Mouse (Mus musculus): ENCODE measurements around the gene Ccdc97.

Ccdc97 gene

DNA sequence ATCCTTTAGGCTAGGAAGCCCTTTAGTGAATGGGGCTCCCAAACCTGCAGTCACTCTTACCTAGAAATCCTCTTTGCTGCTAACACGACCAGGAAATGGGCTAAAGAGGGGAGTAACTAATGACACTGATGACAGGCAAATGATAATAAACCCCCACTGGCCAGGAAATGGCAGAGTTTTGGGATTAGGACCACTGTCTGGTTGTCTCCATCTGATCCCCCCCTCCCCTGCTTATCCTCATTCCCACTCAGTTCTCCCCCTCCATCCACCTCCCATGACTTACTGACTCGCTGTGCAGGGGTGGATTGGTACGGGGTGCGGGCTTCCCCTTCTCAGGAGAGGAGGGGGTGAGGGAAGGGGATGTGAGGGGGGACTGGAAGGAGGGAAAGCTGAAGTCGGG lies 28.8 kb downstream of the Ccdc97 start:
- in situ Hi-C loops (cut with MboI; ENCODE audit: low sequenced_read_pairs), result no loop called here

DNA sequence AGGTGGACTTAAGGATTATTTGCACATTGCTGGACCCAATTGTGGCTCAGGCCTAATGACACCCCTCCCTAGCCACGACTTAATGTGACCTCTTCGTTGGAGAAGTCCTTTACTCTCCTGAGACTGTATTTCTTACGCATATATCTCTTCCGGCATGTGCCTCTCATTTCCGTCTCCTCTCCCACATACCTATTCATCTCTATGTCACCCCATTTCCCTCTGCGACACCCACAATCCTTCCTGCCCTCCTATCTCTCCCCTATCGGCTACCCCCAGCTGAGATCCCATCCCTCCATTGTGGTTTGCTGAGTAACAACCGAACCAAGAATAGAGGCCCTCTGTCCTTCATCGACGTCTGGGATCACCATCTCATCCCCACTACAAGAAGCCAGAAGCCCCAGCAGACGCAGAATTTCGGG lies 29.3 kb downstream of the Ccdc97 start:
- in situ Hi-C loops (cut with MboI; ENCODE audit: low sequenced_read_pairs), result no loop called here

DNA sequence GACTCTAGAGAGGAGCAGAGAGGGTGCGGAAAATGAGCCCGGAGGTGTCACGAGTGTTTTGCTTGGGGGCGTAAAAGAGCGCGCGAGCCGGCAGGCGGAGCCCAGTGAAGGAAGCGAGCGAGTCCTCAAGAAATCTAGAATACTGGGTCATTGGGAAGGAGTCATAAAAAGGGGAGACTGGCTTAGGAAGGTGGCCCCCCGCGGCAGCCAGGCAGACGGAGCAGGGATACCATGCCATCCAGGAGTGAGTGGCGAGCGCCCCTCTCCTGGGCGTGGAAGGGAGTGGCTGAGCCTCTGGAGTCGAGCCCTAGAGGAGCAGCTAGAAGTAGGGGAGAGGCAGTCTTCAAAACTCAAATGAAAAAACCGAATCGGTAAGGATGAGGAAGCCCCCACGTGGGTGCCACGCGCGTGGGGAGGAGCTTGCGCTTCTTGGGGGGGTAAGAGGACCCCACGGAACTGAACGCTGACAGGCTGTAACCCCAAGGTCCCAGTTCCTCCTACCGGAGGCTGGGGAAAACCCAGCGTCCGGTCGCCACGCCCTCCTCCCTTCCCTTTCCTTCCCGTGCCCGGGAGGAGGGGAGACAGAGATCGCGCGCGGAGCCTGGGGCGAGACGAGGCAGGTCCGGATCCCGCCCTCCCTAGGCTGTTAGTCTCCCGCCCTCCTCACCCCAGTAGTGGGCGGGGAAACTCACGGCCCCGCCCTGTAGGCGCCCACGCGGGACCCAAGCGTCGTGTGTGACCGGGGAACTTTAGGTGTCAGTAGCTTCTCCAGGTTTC lies 29.9 kb downstream of the Ccdc97 start:
- in situ Hi-C loops (cut with MboI; ENCODE audit: low sequenced_read_pairs), result no loop called here

DNA sequence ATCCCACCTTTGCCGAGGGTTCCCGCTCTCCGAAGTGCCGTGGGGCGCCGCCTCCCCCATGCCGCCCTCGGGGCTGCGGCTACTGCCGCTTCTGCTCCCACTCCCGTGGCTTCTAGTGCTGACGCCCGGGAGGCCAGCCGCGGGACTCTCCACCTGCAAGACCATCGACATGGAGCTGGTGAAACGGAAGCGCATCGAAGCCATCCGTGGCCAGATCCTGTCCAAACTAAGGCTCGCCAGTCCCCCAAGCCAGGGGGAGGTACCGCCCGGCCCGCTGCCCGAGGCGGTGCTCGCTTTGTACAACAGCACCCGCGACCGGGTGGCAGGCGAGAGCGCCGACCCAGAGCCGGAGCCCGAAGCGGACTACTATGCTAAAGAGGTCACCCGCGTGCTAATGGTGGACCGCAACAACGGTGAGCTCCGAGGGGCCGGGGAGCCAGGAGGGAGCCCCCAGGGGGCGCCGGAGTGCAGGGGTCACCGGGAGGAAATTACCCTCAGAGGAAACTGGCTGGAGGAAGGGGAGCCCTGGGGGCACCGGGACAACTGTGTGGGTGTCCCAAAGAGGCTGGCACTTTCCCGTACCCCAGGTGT lies 31.0 kb downstream of the Ccdc97 start:
- in situ Hi-C loops (cut with MboI; ENCODE audit: low sequenced_read_pairs), result no loop called here

DNA sequence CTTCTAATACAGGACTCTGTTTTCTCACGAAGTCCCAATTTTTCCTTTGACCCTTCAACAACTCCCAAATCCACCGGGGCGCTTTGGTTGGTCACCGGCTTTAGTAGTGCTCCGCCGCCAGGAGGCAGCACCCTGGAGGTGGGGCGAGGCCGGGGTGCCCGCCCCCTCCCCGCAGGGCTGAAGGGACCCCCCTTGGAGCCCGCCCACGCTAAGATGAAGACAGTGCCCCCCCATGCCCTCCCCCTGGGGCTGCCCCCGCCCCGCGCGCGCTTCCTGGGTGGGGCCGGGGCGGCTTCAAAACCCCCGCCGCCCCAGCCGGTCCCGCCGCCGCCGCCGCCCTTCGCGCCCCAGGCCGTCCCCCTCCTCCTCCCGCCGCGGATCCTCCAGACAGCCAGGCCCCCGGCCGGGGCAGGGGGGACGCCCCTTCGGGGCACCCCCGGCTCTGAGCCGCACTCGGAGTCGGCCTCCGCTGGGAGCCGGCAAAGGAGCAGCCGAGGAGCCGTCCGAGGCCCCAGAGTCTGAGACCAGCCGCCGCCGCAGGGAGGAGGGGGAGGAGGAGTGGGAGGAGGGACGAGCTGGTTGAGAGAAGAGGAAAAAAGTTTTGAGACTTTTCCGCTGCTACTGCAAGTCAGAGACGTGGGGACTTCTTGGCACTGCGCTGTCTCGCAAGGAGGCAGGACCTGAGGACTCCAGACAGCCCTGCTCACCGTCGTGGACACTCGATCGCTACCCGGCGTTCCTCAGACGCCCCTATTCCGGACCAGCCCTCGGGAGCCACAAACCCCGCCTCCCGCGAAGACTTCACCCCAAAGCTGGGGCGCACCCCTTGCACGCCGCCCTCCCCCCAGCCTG lies 32.0 kb downstream of the Ccdc97 start, which contains the start of gene Tgfb1:
Gene Tgfb1, plus strand, starts transcription at position 323 of the 852 bp plus-strand sequence.
- in situ Hi-C loops (cut with MboI; ENCODE audit: low sequenced_read_pairs), result no loop called here

DNA sequence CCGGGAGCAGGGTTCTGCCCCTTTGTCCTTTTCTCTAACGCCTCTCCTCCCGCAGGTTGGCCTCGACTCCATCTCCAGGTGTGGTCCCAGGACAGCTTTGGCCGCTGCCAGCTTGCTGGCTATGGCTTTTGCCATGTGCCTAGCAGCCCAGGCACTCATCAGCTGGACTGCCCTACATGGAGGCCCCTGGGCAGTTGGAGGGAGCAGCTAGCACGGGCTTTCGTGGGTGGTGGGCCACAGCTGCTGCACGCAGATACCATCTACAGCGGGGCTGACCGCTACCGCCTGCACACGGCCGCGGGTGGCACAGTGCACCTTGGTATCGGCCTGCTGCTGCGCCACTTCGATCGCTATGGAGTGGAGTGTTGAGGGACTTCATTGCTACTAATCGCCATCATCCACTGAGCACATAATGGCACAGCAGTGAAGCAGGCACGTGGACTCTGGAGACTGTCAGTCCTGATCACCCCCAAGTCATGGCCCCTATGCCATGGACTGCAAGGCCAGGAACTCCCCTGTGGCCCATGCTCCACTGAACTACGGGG lies 32.9 kb downstream of the Ccdc97 start:
- in situ Hi-C loops (cut with MboI; ENCODE audit: low sequenced_read_pairs), result no loop called here

DNA sequence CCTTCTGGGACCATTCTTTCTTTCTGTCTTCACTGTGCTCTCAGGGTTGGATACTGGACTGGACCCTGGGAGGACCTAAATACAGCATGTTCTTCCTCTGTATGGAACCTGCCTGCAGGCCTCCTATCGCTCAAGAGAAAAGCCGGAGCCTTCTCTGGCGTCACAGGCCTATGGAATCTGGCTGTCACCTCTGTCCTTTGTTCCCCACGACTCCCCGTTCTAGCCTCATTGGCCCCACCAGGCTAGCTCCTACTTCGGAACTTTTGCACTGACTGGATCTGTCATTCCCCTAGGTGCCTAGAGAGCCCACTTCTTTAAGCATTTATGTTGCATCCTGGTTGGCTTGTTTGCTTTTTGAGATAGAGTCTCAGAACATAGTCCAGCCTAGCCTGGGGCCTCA lies 34.2 kb downstream of the Ccdc97 start:
- in situ Hi-C loops (cut with MboI; ENCODE audit: low sequenced_read_pairs), result no loop called here

DNA sequence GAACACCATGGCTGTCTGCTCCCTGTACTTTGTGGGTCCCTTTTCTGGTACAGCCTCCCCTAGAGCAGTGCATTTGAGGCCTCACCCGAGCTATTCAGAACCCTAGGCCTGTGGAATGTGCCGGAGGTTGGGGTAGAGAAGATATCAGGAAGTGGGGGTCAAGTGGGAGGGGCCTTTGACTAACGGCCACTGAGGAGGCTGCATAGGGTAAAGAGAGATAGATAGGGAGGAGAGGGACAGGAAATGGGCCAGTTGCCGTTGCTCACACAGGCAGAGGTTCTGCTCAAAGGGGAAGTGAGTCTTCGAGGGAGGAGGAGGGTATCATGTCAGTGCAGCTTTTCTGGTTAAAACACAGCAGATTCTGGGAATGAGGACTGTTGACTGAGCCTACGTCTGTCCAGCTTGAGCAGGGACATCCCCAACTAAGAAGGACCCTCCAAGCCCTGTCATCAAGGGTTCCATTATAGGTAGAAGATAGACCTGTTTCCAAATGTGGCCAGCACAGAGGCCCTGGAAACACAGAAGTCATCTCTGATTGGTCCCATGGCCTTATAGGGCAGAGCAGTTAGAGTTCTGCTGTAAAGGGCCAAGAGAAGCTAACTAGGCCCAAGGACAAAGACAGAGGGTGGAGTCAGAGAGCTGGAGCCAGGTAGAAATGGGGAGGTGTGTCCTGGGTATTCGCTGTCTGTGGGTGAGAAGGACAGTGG lies 35.3 kb downstream of the Ccdc97 start:
- in situ Hi-C loops (cut with MboI; ENCODE audit: low sequenced_read_pairs), result no loop called here

DNA sequence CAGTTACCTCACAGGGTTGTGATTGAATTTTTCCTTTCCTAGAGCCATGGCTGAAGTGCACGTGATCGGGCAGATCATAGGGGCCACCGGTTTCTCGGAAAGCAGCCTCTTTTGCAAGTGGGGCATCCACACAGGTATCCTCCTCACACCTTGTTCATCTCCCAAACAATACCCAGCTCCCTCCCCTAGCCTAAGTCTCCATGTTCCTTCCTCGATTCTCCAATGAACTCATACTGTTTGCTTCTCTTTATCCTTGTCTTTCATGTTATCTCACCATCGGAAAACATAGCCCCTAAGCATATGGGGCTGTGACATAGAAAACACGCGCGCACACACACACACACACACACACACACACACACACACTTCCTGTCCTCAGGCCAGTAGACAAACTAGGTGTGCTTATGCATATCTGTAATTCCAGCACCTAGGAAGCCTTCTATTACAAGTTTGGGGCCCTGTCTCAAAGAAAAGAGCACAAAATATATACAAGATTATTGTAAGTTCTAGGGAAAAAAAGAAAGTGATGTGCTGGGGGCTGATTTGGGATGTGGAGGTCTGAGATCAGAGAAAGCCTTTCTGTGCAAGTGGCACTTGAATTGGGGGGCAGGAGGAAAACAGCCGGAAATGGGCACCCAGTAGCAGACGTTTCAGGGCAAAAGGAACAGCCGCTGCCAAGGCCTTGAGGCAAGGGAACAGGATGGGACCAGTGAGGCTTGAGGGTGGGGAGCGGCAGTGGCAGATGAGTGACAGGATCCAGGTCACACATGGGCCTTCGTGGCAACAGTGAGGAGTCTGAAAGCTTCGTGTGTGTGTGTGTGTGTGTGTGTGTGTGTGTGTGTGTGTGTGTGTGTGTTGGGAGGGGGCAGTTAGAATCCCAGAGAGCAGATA lies 37.3 kb downstream of the Ccdc97 start:
- in situ Hi-C loops (cut with MboI; ENCODE audit: low sequenced_read_pairs), result no loop called here

DNA sequence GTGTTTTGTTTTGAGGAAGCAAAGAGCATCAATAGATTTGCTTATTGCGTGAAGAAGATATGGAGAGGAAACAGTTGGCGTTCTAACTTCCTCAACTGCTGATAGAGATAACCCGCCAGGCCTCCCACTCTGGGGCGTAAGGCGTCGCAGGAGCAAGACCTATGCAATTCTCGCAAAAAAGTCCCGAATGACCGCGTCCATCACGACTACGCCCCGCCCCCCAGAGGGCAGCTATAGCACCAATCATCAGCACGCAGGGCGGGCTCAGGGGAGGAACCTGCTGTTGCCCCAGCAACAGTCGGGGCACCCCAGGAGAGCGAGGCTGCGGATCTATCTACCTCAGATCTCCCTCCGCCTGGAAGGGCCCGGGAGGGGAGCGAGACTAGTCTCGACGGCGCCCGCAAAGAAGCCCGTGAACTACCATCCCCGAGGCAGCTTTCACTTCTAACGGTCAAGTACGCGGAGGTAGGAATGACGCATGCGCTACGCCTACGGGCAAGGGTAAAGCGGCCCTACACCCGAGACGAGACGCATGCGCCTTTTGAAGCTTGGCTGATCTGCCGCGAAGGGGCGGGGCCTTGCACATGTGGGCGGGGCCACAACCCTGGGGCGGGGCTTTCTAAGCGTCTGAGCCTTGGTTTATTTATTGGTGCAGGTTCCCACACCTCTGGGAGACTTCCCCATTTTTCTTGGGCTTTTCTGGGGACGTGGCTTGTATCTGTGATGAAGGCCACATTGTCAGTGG lies 38.2 kb downstream of the Ccdc97 start, which contains the start of gene B9d2:
Gene B9d2, plus strand, starts transcription at position 267 of the 745 bp plus-strand sequence.
- in situ Hi-C loops (cut with MboI; ENCODE audit: low sequenced_read_pairs), result no loop called here

DNA sequence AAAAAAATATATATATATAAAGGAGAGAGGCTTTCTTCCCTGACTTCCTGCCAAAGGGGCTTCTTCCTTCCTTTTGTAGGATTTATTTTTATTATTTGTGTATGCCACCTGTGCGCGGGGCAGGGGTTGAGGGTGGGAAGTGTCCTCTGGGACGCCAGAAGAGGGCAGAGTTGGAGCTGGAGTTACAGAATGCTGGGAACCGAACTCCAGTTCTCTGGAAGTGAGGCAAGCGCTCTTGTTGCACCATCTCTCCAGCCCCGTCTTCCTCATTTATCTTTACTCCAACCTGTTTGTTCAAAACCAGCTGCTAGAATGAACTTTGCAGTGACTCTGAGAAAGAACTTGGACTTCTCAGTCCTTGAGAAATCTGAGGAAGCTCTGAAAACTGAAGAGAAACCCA lies 38.9 kb downstream of the Ccdc97 start:
- in situ Hi-C loops (cut with MboI; ENCODE audit: low sequenced_read_pairs), result no loop called here

DNA sequence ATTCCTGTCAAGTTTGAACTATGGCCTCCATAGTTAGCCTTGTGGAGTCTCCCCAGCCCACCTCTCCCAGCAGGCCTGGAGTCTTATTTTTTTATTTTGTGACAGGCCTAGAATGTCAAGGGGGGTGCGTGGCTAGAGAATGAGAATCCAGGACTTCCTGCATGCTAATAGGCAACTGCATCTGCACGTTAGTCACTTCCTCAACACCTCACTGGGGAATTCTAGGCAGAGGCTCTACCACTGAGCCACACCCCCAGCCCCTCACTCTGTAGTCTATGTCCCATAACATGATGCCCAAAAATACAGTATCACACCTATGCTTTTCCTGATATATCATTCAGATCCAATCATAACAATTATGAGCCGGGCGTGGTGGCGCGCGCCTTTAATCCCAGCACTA lies 41.9 kb downstream of the Ccdc97 start:
- in situ Hi-C loops (cut with MboI; ENCODE audit: low sequenced_read_pairs), result no loop called here

DNA sequence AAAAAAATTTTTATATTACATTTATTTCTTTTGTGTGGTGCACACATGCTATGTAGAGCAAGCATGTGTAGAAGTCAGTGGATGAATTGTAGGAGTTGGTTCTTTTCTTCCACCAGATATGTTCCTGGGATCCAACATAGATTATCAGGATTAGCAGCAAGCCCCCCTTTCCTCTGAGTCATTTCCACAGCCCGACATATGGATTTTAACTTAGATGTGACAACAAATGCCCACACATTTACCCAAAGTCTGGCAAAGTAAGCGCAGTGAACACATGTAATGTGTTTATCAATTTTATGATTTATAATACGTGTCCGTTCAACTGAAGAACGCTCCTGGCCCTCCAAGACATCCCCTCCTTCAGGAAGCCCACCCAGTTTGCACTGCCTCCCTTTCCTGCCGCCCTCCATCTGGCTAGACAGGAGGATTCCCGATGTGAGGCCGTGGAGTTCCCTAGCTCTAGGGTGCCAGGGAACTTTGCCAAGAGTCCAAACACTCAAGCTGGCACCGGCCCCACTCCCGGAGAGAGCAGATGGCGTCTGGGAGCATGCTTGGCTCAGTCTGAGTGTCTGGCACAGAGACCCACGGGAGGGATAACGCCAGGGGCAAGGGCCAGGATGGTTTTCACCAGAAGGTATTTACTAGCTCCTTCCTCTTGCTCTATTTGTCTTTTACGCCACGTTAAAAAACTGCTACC lies 42.7 kb downstream of the Ccdc97 start:
- in situ Hi-C loops (cut with MboI; ENCODE audit: low sequenced_read_pairs), result no loop called here

DNA sequence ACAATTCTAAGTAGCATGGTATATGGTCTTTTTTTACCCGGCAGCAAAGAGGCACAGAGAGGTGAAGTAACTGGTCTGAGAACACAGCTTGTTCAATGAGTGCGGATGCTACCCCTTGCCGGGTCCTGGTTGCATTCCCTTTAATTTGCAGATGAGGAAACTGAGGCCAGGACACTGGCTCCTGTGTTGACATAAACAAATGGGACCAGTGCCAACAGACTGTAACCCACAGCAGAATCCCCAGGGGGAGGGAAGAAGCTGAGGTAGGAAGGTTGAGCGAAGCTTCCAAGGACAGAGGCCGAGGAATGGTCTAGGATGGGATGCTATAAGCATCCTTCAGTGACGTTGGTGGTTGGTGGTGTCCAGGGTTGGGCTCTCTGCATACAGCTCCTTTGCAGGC lies 43.5 kb downstream of the Ccdc97 start:
- in situ Hi-C loops (cut with MboI; ENCODE audit: low sequenced_read_pairs), result no loop called here

DNA sequence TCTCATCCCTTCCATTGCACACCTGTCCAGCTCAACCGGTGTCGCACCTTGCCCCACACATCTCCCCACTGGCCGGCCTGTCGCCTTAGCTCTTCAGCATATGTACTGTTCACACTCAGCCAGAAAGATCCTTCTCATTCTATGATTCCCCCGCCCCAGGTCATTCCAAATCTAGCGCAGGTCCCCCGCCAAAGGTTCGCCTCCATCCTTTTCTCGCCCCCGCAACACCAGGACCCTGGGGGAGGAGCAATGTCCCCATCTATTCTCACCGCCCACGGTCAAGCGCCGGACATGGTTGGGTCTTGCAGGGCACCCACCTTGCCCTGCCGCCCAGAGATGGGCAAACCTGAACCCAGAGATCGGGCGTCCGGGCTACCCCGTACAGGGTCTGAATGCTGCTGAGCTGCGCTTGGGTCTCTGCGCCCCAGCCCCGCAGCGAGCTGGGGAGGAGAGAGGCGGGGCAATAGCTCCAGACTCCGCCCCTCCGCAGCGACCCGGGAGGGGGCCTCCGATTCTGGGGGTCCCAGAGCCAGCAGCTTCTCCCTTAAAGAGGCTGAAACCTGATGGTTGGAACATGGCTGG lies 44.1 kb downstream of the Ccdc97 start, which contains the start of gene Tmem91:
Gene Tmem91, minus strand, starts transcription at position 448 of the 582 bp plus-strand sequence.
- in situ Hi-C loops (cut with MboI; ENCODE audit: low sequenced_read_pairs), result no loop called here

DNA sequence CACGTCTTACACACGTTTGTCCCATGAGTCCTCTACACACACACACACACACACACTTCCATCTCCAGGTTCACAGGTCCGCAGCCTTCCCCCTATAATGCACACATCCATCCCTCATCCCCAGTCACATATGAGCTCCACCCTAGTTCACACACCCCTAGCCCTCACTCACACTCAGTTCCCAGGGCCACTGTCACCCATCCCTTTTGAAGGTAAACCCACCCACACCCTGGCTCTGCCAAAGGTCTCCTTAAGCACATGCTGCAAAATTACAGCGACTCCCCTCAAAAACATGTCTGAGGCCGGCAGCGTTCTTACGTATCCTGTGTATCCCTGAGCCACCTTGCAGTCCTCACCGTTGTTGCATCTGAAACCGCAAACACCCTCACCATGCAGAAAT lies 44.6 kb downstream of the Ccdc97 start:
- in situ Hi-C loops (cut with MboI; ENCODE audit: low sequenced_read_pairs), result no loop called here

DNA sequence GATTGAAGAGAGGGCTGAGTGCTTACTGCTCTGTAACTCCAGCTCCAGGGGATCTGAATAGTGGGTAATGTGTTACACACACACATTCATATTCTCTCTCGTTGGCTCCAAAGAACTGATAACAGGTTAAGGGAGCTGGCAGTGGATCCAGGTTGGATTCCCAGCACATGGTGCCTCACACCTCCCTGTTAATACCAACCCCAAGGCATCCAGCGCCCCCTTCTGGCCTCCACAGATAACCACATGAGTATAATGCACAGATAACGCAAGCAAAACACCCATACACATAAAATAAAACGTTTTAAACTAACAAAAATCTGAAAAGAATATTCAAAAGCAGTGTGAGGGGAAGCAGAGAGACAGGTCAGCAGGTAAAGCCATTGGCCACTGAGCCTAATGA lies 46.4 kb downstream of the Ccdc97 start:
- in situ Hi-C loops (cut with MboI; ENCODE audit: low sequenced_read_pairs), result no loop called here

DNA sequence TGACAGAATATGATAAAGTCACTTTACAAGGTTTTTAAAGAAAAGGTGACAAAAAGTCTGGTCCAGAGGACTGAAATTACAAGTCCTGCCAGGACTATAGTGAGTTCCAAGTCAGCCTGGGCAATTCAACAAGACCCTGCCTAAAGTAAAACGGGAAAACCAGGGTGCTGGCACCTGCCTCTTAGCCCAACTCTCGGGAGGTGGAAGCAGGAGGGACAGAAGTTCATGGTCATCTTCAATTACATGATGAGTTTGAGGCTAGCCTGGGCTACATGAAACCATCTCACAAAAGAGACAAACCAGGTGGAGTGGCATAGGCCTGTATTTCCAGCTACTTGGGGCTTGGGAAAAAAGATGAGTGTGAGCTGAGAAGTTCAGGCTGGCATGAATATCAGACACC lies 47.2 kb downstream of the Ccdc97 start:
- in situ Hi-C loops (cut with MboI; ENCODE audit: low sequenced_read_pairs), result no loop called here

All from CH12F3 (cell line).